Mouse (Mus musculus) layer of hippocampus, adult 8-10 months (tissue): ENCODE results near the gene Galm. TPM values are rescaled to one million over a fixed set of nuclear protein-coding genes. Genes with fewer than 3 reads are reported as not detected.
A peak's percentile ranks its signal among the peaks of the same experiment; 100 is the strongest.
"Not testable (repeated sequence)": the region's sequence is repeated elsewhere in the genome, so short reads cannot be mapped to it uniquely, and the experiment has no call there.

Experiments
- DNase-seq, 2 experiments: peaks; one replicate each; pipeline ENCODE4 v3.0.0; 2022; ENCODE audit warnings: low spot score in 2 of 2
- total RNA-seq, 4 experiments: library from RNA; stranded (reverse); gene quantifications; 2 replicates each; pipeline ENCODE4 v1.2.4; 2022

The Galm gene
- total RNA-seq, 4 experiments from 2014 or later = 4.4 to 5.4 (median 4.9) TPM

DNA sequence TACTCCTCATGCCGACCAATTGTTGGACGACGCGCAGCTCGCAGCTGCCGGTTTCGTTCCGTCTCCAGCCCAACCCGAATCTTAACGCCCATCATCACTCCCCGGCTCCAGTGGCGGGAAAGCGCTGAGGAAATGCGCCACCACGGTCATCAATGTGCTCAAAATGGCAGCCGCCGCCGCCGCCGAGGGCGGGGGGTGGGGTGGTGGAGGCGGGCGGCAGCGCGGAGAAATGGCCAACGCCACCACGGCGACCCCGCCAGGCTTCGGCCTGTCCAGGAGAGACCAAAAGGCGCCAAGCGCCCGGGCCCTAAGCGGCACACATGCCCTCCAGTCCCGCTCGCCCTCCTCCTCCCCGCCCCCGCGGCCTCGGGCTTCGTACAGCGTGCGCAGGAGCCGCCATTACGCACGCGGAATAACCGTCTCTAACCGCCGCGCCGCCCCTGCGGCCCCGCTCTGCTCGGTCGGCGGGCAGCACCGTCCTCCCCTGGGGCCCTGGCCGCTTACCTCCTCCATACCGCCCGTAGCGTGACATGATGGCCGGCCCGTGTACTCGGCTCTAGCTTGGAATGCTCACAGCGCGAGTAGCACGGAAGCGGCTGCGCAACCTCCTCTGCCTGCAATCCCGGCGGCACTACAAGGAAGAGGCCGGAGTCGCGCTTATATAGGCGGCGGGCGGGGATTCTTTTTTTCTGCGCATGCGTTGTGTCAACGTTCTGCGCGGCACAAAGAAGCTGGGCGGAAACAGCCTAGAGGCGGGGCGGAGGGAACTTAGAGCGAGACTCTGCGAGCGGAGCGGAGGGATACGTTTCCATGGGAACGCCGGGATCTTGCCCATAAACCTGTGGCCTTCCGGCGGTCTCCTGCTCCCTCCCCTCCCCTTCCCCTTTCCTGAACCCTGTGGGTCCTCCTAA is 79.7 kb downstream of the Galm start, which contains the start of the genes Srsf7 and Ttc39d:
Srsf7 (minus strand) TSS at position 637 of the 911 bp plus-strand sequence.
Ttc39d (plus strand) TSS at position 790 of the 911 bp plus-strand sequence.
- DNase-seq = peak; percentile 96 to 98

DNA sequence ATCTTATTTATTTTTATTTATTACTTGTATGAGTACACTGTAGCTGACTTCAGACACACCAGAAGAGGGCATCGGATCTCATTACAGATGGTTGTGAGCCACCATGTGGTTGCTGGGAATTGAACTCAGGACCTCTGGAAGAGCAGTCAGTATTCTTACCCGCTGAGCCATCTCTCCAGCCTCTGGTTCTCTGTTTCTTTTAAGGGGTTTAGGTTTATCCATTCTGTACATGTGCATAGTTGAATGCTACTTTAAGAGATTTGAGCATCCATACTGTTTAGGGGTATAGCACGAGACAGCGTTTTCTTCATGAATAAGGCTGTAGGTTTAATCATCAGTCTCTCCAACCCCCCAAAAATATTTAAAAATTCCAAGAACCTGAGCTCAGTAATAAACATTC is 86.7 kb downstream of the Galm start:
- not testable (repeated sequence) for DNase-seq

DNA sequence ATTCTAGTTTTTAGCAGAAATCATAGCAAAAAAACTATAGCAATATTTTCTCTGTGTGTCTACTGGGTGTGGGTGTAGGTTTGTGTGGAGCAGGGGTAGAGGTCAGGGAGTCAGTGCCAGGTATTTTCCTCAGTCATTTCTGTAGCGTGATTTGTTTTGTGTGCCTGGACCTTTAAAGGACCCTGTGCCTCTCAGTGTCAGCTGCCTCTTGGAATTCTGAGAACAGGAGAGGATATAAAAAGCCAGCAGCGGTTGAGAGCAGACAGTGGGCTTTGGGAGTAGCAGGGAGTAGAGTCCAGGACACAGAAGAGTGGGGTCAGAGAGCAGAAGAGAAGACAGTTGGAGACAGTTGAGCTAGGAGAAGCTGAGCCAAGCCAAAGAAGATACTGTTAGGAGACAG is 92.9 kb downstream of the Galm start:
- no peak for DNase-seq

GRCm38 (mm10) chr17:80221202-80221601 is 93.9 kb downstream of the Galm start:
- DNase-seq = no peak

- DNase-seq = no peak
These were observed 94.8 kb downstream of the Galm start for GRCm38 (mm10) chr17:80221890-80222628.

DNA sequence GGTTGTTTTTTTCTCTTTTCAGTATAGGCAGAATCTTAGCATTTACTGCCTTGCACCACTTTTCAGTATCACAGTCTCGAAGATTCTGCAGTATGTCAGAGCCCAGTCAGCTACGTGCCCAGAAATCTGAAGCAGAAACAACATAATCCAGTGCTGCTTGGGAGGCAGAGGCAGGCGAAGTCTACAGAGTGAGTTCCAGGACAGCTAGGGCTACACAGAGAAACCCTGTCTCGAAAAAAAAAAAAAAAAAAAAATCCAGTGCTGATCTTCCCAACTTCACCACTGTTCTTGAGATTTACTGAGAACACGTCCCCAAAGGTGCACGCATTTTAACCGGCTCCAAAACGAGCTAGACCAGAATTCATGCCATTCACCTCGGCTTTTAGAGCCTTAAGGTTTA is 96.6 kb downstream of the Galm start:
- DNase-seq = no peak

- peak; percentile 83 to 84 for DNase-seq
These were observed 97.2 kb downstream of the Galm start, which contains the start of gene Gemin6 for GRCm38 (mm10) chr17:80224326-80225116. Gene Gemin6 (plus strand): TSS chr17:80224441.

- DNase-seq = not testable (repeated sequence)
These were observed 97.9 kb downstream of the Galm start for GRCm38 (mm10) chr17:80225142-80225541.

DNA sequence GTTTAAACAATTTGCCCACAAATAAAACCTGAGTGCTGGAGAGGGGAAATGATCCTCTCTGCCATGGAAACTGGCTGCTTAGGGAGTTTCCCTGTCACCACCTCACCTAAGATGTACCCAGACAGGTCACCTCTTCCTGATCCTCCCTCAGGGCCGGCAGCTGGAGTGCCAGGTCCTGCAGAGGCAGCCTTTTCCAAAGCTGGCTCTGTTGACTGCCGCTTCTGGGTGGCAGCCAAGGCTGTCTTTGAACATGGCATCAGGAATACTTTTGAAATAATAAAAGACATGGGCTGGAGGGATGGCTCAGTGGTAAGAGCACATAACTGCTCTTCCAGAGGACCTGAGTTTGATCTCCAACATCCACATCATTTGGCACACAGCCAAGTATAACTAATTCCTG is 102.1 kb downstream of the Galm start:
- DNase-seq = no peak

GRCm38 (mm10) chr17:80233844-80234243 is 106.6 kb downstream of the Galm start:
- no peak for DNase-seq

- DNase-seq = no peak
These were observed 107.1 kb downstream of the Galm start for GRCm38 (mm10) chr17:80234376-80234775.

Other genes with a start within 250 kb of the Galm start
- 10 to 100 TPM; 53.6 to 57.1 (median 55.0) TPM for gene Atl2, start 231.3 kb upstream of the Galm start, total RNA-seq
- gene Hnrnpll, start 65.1 kb upstream of the Galm start, total RNA-seq = 10 to 100 TPM; 61.5 to 65.8 (median 63.6) TPM
- 100 to 1,000 TPM; 110 to 136 (median 121) TPM for gene Srsf7, start 79.8 kb downstream of the Galm start, total RNA-seq
- gene Ttc39d, start 80.0 kb downstream of the Galm start, total RNA-seq = under 1 TPM; 0.21 to 0.43 (median 0.30) TPM
- 1 to 10 TPM; 4.9 to 6.5 (median 5.6) TPM for gene Gemin6, start 97.0 kb downstream of the Galm start, total RNA-seq
- gene Morn2, start 162.7 kb downstream of the Galm start, total RNA-seq = 10 to 100 TPM; 13.1 to 24.6 (median 16.8) TPM
- 10 to 100 TPM; 35.5 to 42.2 (median 38.5) TPM for gene Dhx57, start 163.0 kb downstream of the Galm start, total RNA-seq
- 1 to 10 TPM; 2.4 to 4.1 (median 2.8) TPM for gene Arhgef33, start 179.9 kb downstream of the Galm start, total RNA-seq
- gene Gm10190, start 246.1 kb downstream of the Galm start, total RNA-seq = 1 to 10 TPM in 2 of 4 experiments, not detected in 2; 2.1 to 2.6 TPM